Mouse (Mus musculus) midbrain, embryonic 16.5 days (tissue): Measurements from ENCODE around the gene Ankrd27. TPM values are rescaled to one million over a fixed set of nuclear protein-coding genes. Genes with fewer than 3 reads are reported as not detected.

Source experiments
- ATAC-seq: fragments of 200-750 bp; cut with Nextera tagmentation; 2 replicates; pipeline ENCODE4 v1.8.0; 2017; ENCODE audit warnings: moderate TSS enrichment
- H3K27ac ChIP-seq: fragments of 300-500 bp; sonication (generic); 2 replicates; pipeline ENCODE4 v1.5.1; 2014; ENCODE audit warnings: mild to moderate bottlenecking, low read length, mixed read lengths
- H3K27me3 ChIP-seq: fragments of 300-500 bp; sonication (generic); 2 replicates; pipeline ENCODE4 v1.6.1; 2014; ENCODE audit warnings: low read depth, low read length, mixed read lengths; ENCODE audit not compliant: control insufficient read depth, insufficient read depth
- H3K36me3 ChIP-seq: fragments of 300-500 bp; sonication (generic); 2 replicates; pipeline ENCODE4 v1.6.1; 2014; ENCODE audit warnings: mild to moderate bottlenecking, low read length, moderate library complexity, mixed read lengths; ENCODE audit not compliant: control insufficient read depth, insufficient read depth
- H3K4me1 ChIP-seq: fragments of 300-500 bp; sonication (generic); 2 replicates; pipeline ENCODE4 v1.6.1; 2014; ENCODE audit warnings: mild to moderate bottlenecking, low read length, mixed read lengths; ENCODE audit not compliant: control insufficient read depth, insufficient read depth
- H3K4me2 ChIP-seq: fragments of 300-500 bp; sonication (generic); 2 replicates; pipeline ENCODE4 v1.6.1; 2014; ENCODE audit warnings: mild to moderate bottlenecking, low read length, mixed read lengths
- H3K4me3 ChIP-seq: fragments of 300-500 bp; sonication (generic); 2 replicates; pipeline ENCODE4 v1.5.1; 2014; ENCODE audit warnings: low read depth, mild to moderate bottlenecking, low read length, moderate library complexity, mixed read lengths
- H3K9ac ChIP-seq: fragments of 300-500 bp; sonication (generic); 2 replicates; pipeline ENCODE4 v1.6.1; 2014; ENCODE audit warnings: low read depth, low read length, mixed read lengths
- H3K9me3 ChIP-seq: fragments of 300-500 bp; sonication (generic); replicated peaks from 2 replicates; pipeline ENCODE4 v1.6.1; 2014; ENCODE audit warnings: mild to moderate bottlenecking, low read length, mixed read lengths; ENCODE audit not compliant: control insufficient read depth, poor library complexity, severe bottlenecking
- WGBS: fragments of 180-500 bp; shearing (Covaris S2); extraction: QIAGEN DNeasy Blood & Tissue Kit; methylation state at CpG from one replicate; pipeline ENCODE4 v1.1.7; 2014; 5-methylcytosine and 5-hydroxymethylcytosine counted together
- polyA plus RNA-seq: library from polyadenylated mRNA; unstranded; fragments of >200 nt; fragmentation: Nextera tagmentation; extraction: Ambion mirVana; gene quantifications from 2 replicates; pipeline ENCODE4 v1.2.1, GENCODE M21; 2015

Ankrd27 gene
- polyA plus RNA-seq, 1 experiment from 2014 or later = 19.0 TPM

GRCm38 (mm10) chr7:35688276-35688675 is 102.2 kb downstream of the Ankrd27 start:
- H3K9me3 ChIP-seq = no peaks in the 10 kb centered on the region
- no peaks in the 10 kb centered on the region for H3K27me3 ChIP-seq
- H3K4me1 ChIP-seq = peaks cover 4% of the 10 kb centered on the region; the same call in 1 of the 2 replicates
- no peak overlapping the region for H3K27ac ChIP-seq
- 39% methylated on average over 9 of the region's 9 CpGs for WGBS
- no peak overlapping the region for H3K4me2 ChIP-seq
- ATAC-seq = no peak
- 0 out of 2 replicates have a peak, but pooled peaks cover 2% of the 10 kb centered on the region for H3K36me3 ChIP-seq
- no peak overlapping the region for H3K9ac ChIP-seq
- H3K4me3 ChIP-seq = no peak overlapping the region

Other genes starting within 250 kb of the Ankrd27 start
- 17.7 and 19.4 TPM in 2 replicates for gene Faap24, start 189.4 kb upstream of the Ankrd27 start, polyA plus RNA-seq
- 34.7 and 36.4 TPM in 2 replicates for gene Cep89, start 189.2 kb upstream of the Ankrd27 start, polyA plus RNA-seq
- not detected in 2 replicates for gene Slc7a9, start 137.4 kb upstream of the Ankrd27 start, polyA plus RNA-seq
- gene Tdrd12, start 48.5 kb upstream of the Ankrd27 start, polyA plus RNA-seq = 0.37 and 0.63 TPM in 2 replicates
- 93.0 and 102 TPM in 2 replicates for gene Nudt19, start 29.9 kb upstream of the Ankrd27 start, polyA plus RNA-seq
- 0.04 and 0.06 TPM in 2 replicates for gene Rgs9bp, start 662 bp upstream of the Ankrd27 start, polyA plus RNA-seq
- gene Pdcd5, start 61.3 kb downstream of the Ankrd27 start, polyA plus RNA-seq = 233 and 236 TPM in 2 replicates
- 42.4 and 44.6 TPM in 2 replicates for gene Dpy19l3, start 168.2 kb downstream of the Ankrd27 start, polyA plus RNA-seq
- gene Zfp507, start 216.8 kb downstream of the Ankrd27 start, polyA plus RNA-seq = 11.3 and 13.5 TPM in 2 replicates